Mouse (Mus musculus): Measurements from ENCODE around the gene Hecw2.

DNA sequence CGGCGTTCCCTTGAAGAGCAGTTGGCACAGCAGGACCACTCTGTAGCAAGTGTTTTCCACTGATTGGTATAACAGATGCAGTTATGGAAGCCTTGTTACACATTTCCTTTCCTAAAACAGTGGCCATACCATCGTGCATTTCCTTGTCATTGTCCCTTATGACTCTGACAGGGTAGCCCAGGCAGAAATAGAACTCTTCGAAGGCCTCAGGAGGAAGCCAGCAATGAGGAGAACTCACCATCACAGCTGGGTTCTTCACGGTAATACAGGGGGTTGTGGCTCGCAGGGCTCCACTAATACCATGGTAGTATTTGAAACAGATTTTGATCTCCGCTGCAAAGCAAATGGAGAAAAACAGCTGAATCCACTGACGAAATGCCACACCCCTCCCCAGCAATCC is 252.5 kb downstream of the Hecw2 start:
- no peak for TF ChIP-seq CTCF (IDR thresholded peaks at IDR 0.05; ENCODE audit: low read depth)
- no peak for TF ChIP-seq EP300 (IDR thresholded peaks at IDR 0.05; ENCODE audit: low read depth)

Measured in liver, embryonic 14.5 days (tissue).